Mouse (Mus musculus) liver, adult 10 weeks (tissue): ENCODE results near the gene Olfr1186. TPM values are rescaled to one million over a fixed set of nuclear protein-coding genes. Genes with fewer than 3 reads are reported as not detected.

Experiments used
- polyA plus RNA-seq: library from polyadenylated mRNA; stranded (reverse); fragments of 350-450 nt; fragmentation: Illumina TruSeq; extraction: RNeasy Lipid Tissue Mini Kit (QIAGEN cat#74804); gene quantifications from one replicate; pipeline ENCODE4 v1.2.3, GENCODE M21; 2014; ENCODE audit warnings: low read depth, low replicate concordance

The Olfr1186 gene
- not detected for polyA plus RNA-seq

DNA sequence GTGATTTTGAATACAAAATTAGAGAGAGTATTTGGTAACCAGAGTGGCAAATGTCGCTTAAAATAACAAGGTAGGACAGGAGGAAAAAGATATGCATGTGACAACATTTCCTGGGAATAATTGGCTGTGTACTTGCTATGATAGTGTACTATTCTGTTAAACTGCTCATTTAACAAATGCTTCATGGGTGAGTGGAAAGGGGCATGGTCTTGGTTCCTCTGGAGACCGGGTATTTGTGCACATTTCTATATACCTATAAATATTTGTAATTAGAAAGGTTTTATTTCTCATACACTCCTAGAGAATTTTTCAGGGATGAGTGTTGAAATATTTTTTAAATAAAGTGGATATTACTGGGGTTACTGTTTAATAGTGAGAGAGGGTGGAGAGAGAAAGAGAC lies at the start of gene Olfr1186:
Gene Olfr1186, plus strand, starts transcription at position 301 of the 400 bp plus-strand sequence.

DNA sequence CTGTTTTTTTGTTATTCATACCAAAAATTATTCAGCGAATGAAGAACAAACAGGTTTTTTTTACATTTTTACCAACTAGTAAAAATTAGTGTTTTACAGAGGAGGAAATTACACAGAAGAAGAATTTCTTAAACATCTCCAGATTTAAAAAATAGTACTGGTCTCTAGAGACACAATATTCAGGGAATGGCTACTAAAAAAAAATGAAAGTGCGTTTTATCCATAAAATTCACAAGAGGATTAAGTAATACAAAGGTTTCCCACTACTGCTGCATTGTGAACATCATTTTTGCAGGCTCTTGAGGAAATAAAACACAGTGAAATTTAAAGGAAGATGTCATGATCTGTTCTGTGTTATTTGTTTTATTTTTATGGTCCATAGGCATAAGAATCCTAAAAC lies 35.1 kb upstream of the Olfr1186 start, which contains the start of gene Olfr1184:
Gene Olfr1184, plus strand, starts transcription at position 301 of the 400 bp plus-strand sequence.

DNA sequence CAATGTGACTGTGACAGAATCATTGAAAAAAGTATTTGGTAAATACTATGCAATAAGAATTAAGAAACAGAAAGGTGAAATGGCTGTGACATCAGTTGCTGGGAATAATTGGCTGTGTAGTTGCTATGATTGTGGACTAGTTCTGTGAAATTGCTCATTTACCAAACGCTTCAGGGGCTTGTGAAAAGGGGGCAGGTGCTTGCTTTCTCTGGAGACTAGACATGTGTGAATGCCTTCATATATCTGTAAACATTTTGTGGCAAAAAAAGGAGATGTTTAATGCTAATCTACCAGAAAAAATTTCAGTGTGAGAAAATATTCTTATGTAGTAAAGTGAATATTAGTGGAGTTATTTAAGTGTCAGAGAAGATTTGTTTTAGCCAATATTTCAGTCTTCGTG lies 25.3 kb upstream of the Olfr1186 start, which contains the start of gene Olfr1185-ps1:
Gene Olfr1185-ps1, plus strand, starts transcription at position 301 of the 400 bp plus-strand sequence.

DNA sequence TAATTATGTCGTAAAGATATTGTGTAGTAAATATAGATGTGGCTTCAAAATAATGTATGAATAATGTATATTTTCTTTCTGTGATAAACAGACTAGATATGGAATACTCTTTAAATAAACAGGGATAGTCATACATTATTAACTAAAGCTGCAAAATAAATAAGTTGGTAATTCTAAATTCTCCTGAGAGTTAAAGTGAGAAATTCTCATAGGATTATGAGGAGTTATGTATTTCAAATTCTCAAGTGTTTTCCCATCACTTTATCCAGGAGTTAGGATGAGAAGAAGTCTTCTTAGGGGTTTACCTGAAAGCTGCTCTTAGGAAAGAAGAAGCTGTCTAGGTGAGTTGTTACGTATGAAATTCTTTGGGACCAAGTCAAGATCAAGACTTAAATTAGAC lies 38.3 kb downstream of the Olfr1186 start, which contains the start of gene Olfr1188:
Gene Olfr1188, plus strand, starts transcription at position 301 of the 400 bp plus-strand sequence.

Other genes starting within 250 kb of the Olfr1186 start
- not detected for gene Olfr1173, start 238.7 kb upstream of the Olfr1186 start, polyA plus RNA-seq
- not detected for gene Olfr1174-ps, start 203.4 kb upstream of the Olfr1186 start, polyA plus RNA-seq
- gene Olfr1175-ps, start 191.3 kb upstream of the Olfr1186 start, polyA plus RNA-seq: not detected
- gene Olfr1176, start 181.8 kb upstream of the Olfr1186 start, polyA plus RNA-seq: not detected
- gene Olfr1177-ps, start 172.1 kb upstream of the Olfr1186 start, polyA plus RNA-seq: not detected
- gene Olfr1178, start 131.5 kb upstream of the Olfr1186 start, polyA plus RNA-seq: not detected
- not detected for gene Olfr1179, start 112.1 kb upstream of the Olfr1186 start, polyA plus RNA-seq
- gene Olfr1180, start 99.4 kb upstream of the Olfr1186 start, polyA plus RNA-seq: not detected
- gene Olfr1181, start 92.4 kb upstream of the Olfr1186 start, polyA plus RNA-seq: not detected
- gene Gm13757, start 69.4 kb upstream of the Olfr1186 start, polyA plus RNA-seq: not detected
- gene Olfr1183, start 63.7 kb upstream of the Olfr1186 start, polyA plus RNA-seq: not detected
- gene Olfr1184, start 35.0 kb upstream of the Olfr1186 start, polyA plus RNA-seq: not detected
- not detected for gene Olfr1185-ps1, start 25.2 kb upstream of the Olfr1186 start, polyA plus RNA-seq
- gene Olfr1188, start 38.4 kb downstream of the Olfr1186 start, polyA plus RNA-seq: not detected
- gene Olfr1189, start 67.9 kb downstream of the Olfr1186 start, polyA plus RNA-seq: not detected
- gene Olfr1191-ps1, start 122.0 kb downstream of the Olfr1186 start, polyA plus RNA-seq: not detected
- not detected for gene Olfr1192-ps1, start 130.0 kb downstream of the Olfr1186 start, polyA plus RNA-seq
- not detected for gene Olfr1193, start 157.1 kb downstream of the Olfr1186 start, polyA plus RNA-seq
- not detected for gene Olfr1195, start 170.6 kb downstream of the Olfr1186 start, polyA plus RNA-seq
- not detected for gene Olfr1196, start 186.0 kb downstream of the Olfr1186 start, polyA plus RNA-seq
- gene Olfr1197, start 213.8 kb downstream of the Olfr1186 start, polyA plus RNA-seq: not detected
- not detected for gene Olfr1198, start 232.8 kb downstream of the Olfr1186 start, polyA plus RNA-seq
- gene Olfr1199, start 241.9 kb downstream of the Olfr1186 start, polyA plus RNA-seq: not detected